Mouse (Mus musculus) bone marrow macrophage, adult 2 months (primary cell): ENCODE results near the gene Pcdh8. TPM values are rescaled to one million over a fixed set of nuclear protein-coding genes. Genes with fewer than 3 reads are reported as not detected.

Experiments
- H3K27ac ChIP-seq: 2 replicates; pipeline ENCODE4 v1.5.1; 2012; ENCODE audit warnings: low read depth, low read length; ENCODE audit not compliant: insufficient read depth
- H3K4me1 ChIP-seq: 2 replicates; pipeline ENCODE4 v1.6.1; 2012; ENCODE audit warnings: low read length; ENCODE audit not compliant: control insufficient read depth, insufficient read depth
- H3K4me3 ChIP-seq: 2 replicates; pipeline ENCODE4 v1.5.1; 2012; ENCODE audit warnings: mild to moderate bottlenecking, low read length, moderate library complexity; ENCODE audit not compliant: insufficient read depth
- CTCF ChIP-seq: IDR thresholded peaks from 2 replicates; pipeline ENCODE4 v1.5.1; 2012; ENCODE audit warnings: low read depth, mild to moderate bottlenecking, low read length, moderate library complexity
- POLR2A ChIP-seq: IDR thresholded peaks from 2 replicates; pipeline ENCODE4 v1.6.1; 2012; ENCODE audit warnings: mild to moderate bottlenecking, low read depth, low read length, borderline replicate concordance
- polyA plus RNA-seq: library from polyadenylated mRNA; stranded (reverse); fragments of >200 nt; gene quantifications from 2 replicates; pipeline ENCODE4 v1.2.4, GENCODE M21; 2012; ENCODE audit not compliant: missing spikeins, insufficient read depth, insufficient read length

Gene Pcdh8
- polyA plus RNA-seq, 1 experiment = not detected

- H3K27ac ChIP-seq = no peak overlapping the region
- no peak overlapping the region for H3K4me3 ChIP-seq
- TF ChIP-seq CTCF (no peak), POLR2A (no peak)
- no peaks in the 10 kb centered on the region for H3K4me1 ChIP-seq
These were observed 48.9 kb downstream of the Pcdh8 start for GRCm38 (mm10) chr14:79722228-79722627.

Other genes starting within 250 kb of the Pcdh8 start
- 179 and 188 TPM in 2 replicates for gene Sugt1, start 183.6 kb downstream of the Pcdh8 start, polyA plus RNA-seq
- not detected in 2 replicates for gene Cnmd, start 109.1 kb downstream of the Pcdh8 start, polyA plus RNA-seq
- not detected in 2 replicates for gene Olfm4, start 212.8 kb upstream of the Pcdh8 start, polyA plus RNA-seq